Mouse (Mus musculus): ENCODE results near the gene Yju2. TPM values are rescaled to one million over a fixed set of nuclear protein-coding genes. Genes with fewer than 3 reads are reported as not detected.

Gene Yju2
- polyA plus RNA-seq, 1 experiment = 14.9 TPM

DNA sequence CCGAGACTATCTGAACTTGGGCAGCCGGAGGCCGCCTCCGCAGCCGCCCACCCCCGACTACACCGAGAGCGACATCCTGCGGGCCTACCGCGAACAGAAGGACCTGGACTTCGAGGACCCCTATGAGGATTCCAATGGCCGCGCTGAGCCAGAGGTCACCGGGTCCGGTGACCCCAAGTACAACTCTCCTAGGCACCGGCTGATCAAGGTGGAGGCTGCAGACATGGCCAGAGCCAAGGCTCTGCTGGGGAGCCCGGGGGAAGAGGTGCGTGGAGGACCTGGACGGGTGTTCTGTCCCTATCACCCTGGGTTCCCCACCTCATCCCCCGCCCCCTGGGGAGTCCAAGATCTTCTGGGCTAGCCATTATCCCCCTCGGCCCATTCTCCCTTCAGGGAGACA lies 12.6 kb downstream of the Yju2 start:
- Histone ChIP-seq H3K27ac (ENCODE audit: insufficient read depth, low read length) (no peak overlapping the region), H3K27me3 (ENCODE audit: control insufficient read depth, insufficient read depth, low read length) (no peaks in the 10 kb centered on the region), H3K4me3 (replicated peaks; ENCODE audit: insufficient read depth, low read depth, low read length) (peak overlapping the region; percentile 77), H3K4me1 (ENCODE audit: control insufficient read depth, insufficient read depth, low read length) (peaks cover 34% of the 10 kb centered on the region)
- DNase-seq = no peak
- 29% methylated on average over 22 of the region's 22 CpGs for WGBS
- no peak for TF ChIP-seq CTCF (IDR thresholded peaks at IDR 0.05; ENCODE audit: borderline replicate concordance, insufficient read depth, low read depth, low read length)
- no peak for TF ChIP-seq POLR2A (IDR thresholded peaks at IDR 0.05; ENCODE audit: borderline replicate concordance, insufficient read depth, low read length)

DNA sequence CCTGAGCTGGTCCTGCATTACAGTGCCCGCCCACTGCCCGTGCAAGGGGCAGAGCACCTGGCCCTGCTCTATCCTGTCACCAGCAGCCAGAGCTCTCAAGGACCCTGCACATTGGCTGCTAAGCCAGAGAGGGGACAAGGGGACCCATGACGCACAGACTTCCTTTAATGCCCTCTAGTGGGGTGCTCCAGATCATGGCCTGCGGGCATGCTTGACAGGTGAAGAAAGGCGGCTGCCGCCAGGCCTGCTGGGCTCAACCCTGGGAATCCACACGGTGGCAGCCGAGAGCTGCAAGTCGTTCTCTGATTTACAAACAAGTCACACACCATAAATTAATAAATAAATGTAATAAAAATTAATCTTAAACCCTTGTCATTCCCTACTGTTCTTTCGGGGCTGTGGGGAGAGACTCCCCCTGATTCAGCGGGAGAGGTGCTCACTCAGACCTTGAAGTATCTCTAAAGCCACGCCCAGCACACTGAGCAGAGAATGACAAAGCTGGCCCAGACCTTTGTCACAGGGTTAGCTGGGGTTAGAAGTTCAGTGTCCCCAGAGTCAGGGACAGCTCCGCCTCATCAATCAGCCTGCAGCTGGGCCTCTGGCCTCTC lies 17.5 kb downstream of the Yju2 start:
- no peak overlapping the region for H3K4me3 ChIP-seq (replicated peaks; ENCODE audit: insufficient read depth, low read depth, low read length)
- DNase-seq = peak; percentile 83 to 88
- WGBS = 20% methylated on average over 13 of the region's 13 CpGs
- H3K27ac ChIP-seq (ENCODE audit: insufficient read depth, low read length) = no peak overlapping the region
- H3K27me3 ChIP-seq (ENCODE audit: control insufficient read depth, insufficient read depth, low read length) = no peaks in the 10 kb centered on the region
- 0 out of 2 replicates have a peak, but pooled peaks have one; percentile 12 for TF ChIP-seq POLR2A (IDR thresholded peaks at IDR 0.05; ENCODE audit: borderline replicate concordance, insufficient read depth, low read length)
- TF ChIP-seq CTCF (IDR thresholded peaks at IDR 0.05; ENCODE audit: borderline replicate concordance, insufficient read depth, low read depth, low read length) = peak; percentile 85
- H3K4me1 ChIP-seq (ENCODE audit: control insufficient read depth, insufficient read depth, low read length) = peaks cover 5% of the 10 kb centered on the region; the same call in 1 of the 2 replicates

DNA sequence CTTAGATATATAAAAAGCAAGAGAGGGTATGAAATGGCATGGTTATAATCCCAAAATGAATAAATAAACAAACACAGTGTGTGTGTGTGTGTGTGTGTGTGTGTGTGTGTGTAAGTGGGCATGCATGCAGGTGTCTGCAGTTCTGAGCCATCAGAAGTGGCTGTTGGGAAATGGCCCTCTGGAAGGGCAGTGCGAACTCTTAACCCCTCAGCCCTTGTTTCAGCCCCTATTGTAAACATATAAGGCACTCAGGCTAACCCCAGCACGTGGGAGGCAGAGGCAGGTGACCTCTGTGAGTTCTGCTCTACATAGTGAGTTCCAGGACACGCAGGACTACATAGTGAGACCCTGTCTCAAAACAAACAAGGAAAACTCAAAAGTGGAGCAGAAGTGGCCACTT lies 18.4 kb downstream of the Yju2 start:
- DNase-seq = no peak
- H3K27ac ChIP-seq (ENCODE audit: insufficient read depth, low read length) = no peak overlapping the region
- 75% methylated on average over 3 of the region's 3 CpGs for WGBS
- H3K4me3 ChIP-seq (replicated peaks; ENCODE audit: insufficient read depth, low read depth, low read length) = no peak overlapping the region
- no peaks in the 10 kb centered on the region for H3K27me3 ChIP-seq (ENCODE audit: control insufficient read depth, insufficient read depth, low read length)
- TF ChIP-seq POLR2A (IDR thresholded peaks at IDR 0.05; ENCODE audit: borderline replicate concordance, insufficient read depth, low read length) (no peak), CTCF (IDR thresholded peaks at IDR 0.05; ENCODE audit: borderline replicate concordance, insufficient read depth, low read depth, low read length) (no peak)
- H3K4me1 ChIP-seq (ENCODE audit: control insufficient read depth, insufficient read depth, low read length) = no peaks in the 10 kb centered on the region; the same call in 1 of the 2 replicates

- TF ChIP-seq POLR2A (IDR thresholded peaks at IDR 0.05; ENCODE audit: borderline replicate concordance, insufficient read depth, low read length) = peak; percentile 66
- TF ChIP-seq CTCF (IDR thresholded peaks at IDR 0.05; ENCODE audit: borderline replicate concordance, insufficient read depth, low read depth, low read length) = no peak
- DNase-seq = peak; percentile 87
- peak within 1 kb of the TSS; percentile 38; the same call in 1 of the 2 replicates for H3K27ac ChIP-seq (ENCODE audit: insufficient read depth, low read length)
- peak within 1 kb of the TSS; percentile 84 for H3K4me3 ChIP-seq (replicated peaks; ENCODE audit: insufficient read depth, low read depth, low read length)
- WGBS = 8% methylated on average over 34 of the region's 35 CpGs
- no peaks in the 10 kb centered on the region for H3K27me3 ChIP-seq (ENCODE audit: control insufficient read depth, insufficient read depth, low read length)
- H3K4me1 ChIP-seq (ENCODE audit: control insufficient read depth, insufficient read depth, low read length) = no peaks in the 10 kb centered on the region; the same call in none of the 2 replicates
These were observed 27.4 kb downstream of the Yju2 start, which contains the start of gene Fsd1 for GRCm38 (mm10) chr17:55986030-55986961. Gene Fsd1, plus strand, starts transcription at chr17:55986509.

- 86% methylated on average over 8 of the region's 8 CpGs for WGBS
- DNase-seq = no peak
- Histone ChIP-seq H3K27me3 (ENCODE audit: control insufficient read depth, insufficient read depth, low read length) (no peaks in the 10 kb centered on the region), H3K4me3 (replicated peaks; ENCODE audit: insufficient read depth, low read depth, low read length) (no peak overlapping the region), H3K27ac (ENCODE audit: insufficient read depth, low read length) (no peak overlapping the region), H3K4me1 (ENCODE audit: control insufficient read depth, insufficient read depth, low read length) (no peaks in the 10 kb centered on the region; the same call in 1 of the 2 replicates)
- TF ChIP-seq POLR2A (IDR thresholded peaks at IDR 0.05; ENCODE audit: borderline replicate concordance, insufficient read depth, low read length) (no peak), CTCF (IDR thresholded peaks at IDR 0.05; ENCODE audit: borderline replicate concordance, insufficient read depth, low read depth, low read length) (no peak)
These were observed 31.5 kb downstream of the Yju2 start for GRCm38 (mm10) chr17:55990278-55990898.

GRCm38 (mm10) chr17:55996007-55996406 lies 37.1 kb downstream of the Yju2 start:
- no peak overlapping the region for H3K27ac ChIP-seq (ENCODE audit: insufficient read depth, low read length)
- WGBS = 40% methylated on average over 15 of the region's 15 CpGs
- no peaks in the 10 kb centered on the region for H3K27me3 ChIP-seq (ENCODE audit: control insufficient read depth, insufficient read depth, low read length)
- TF ChIP-seq POLR2A (IDR thresholded peaks at IDR 0.05; ENCODE audit: borderline replicate concordance, insufficient read depth, low read length) (no peak), CTCF (IDR thresholded peaks at IDR 0.05; ENCODE audit: borderline replicate concordance, insufficient read depth, low read depth, low read length) (no peak)
- peaks cover 8% of the 10 kb centered on the region for H3K4me1 ChIP-seq (ENCODE audit: control insufficient read depth, insufficient read depth, low read length)
- DNase-seq = no peak
- no peak overlapping the region for H3K4me3 ChIP-seq (replicated peaks; ENCODE audit: insufficient read depth, low read depth, low read length)

DNA sequence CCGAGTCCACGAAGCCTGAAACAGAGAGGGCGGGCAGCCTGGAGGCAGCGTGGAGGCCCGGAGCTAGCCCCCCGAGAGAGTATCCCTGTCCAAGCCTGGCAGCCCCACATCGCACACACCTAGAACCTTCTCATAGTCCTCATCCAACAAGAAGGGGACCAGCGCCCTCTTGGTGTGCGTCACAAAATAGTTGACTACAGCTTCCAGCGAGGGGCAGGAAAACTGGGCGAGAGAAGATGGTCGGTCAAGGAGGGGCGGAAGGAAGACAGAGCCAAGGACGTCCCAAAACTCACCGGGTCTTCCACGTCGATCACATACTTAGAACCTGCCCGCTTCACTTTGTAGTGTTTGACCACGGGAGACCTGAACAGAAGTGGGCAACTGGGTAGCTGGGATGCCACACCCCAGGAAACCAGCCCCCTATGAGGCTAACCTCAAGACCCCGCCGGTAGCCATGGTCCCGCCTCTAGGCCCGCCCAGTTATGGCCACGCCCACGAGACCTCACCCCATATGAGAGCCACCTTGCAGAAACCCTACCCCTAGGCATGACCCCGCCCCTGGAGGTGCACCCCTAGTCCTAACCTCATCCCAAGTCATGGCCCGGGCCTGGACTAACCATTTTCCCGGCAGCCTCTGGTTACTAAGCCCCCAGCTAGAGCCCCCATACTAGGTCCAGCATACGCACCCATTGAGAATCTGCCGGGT lies 41.0 kb downstream of the Yju2 start:
- H3K27me3 ChIP-seq (ENCODE audit: control insufficient read depth, insufficient read depth, low read length) = no peaks in the 10 kb centered on the region
- TF ChIP-seq CTCF (IDR thresholded peaks at IDR 0.05; ENCODE audit: borderline replicate concordance, insufficient read depth, low read depth, low read length) (no peak), POLR2A (IDR thresholded peaks at IDR 0.05; ENCODE audit: borderline replicate concordance, insufficient read depth, low read length) (no peak)
- H3K27ac ChIP-seq (ENCODE audit: insufficient read depth, low read length) = no peak overlapping the region
- H3K4me3 ChIP-seq (replicated peaks; ENCODE audit: insufficient read depth, low read depth, low read length) = no peak overlapping the region
- 25% methylated on average over 30 of the region's 30 CpGs for WGBS
- DNase-seq = no peak
- peaks cover 18% of the 10 kb centered on the region for H3K4me1 ChIP-seq (ENCODE audit: control insufficient read depth, insufficient read depth, low read length)
